Mouse (Mus musculus): ENCODE data around the gene Otub1. TPM values are rescaled to one million over a fixed set of nuclear protein-coding genes. Genes with fewer than 3 reads are reported as not detected.

Gene Otub1
- total and polyA plus RNA-seq, 3 experiments = 103 to 285 (median 194) TPM

GRCm38 (mm10) chr19:7224253-7224652, 18.1 kb upstream of the Otub1 start:
- H3K27ac ChIP-seq (ENCODE audit: control insufficient read depth, low read depth, low read length) = no peak overlapping the region
- TF ChIP-seq MYB (IDR thresholded peaks at IDR 0.05; ENCODE audit: low read depth, low read length) (no peak), GABPA (IDR thresholded peaks at IDR 0.05; ENCODE audit: low read depth, low read length) (no peak), POLR2AphosphoS5 (IDR thresholded peaks at IDR 0.05; ENCODE audit: borderline replicate concordance, low read depth, low read length) (no peak; the same call in 1 of the 2 replicates), ZKSCAN1 (IDR thresholded peaks at IDR 0.05; ENCODE audit: low read depth, low read length) (no peak), POLR2A (IDR thresholded peaks at IDR 0.05; ENCODE audit: control insufficient read depth in 1 of 2, insufficient read depth in 1 of 2, low read depth in 1 of 2, low read length in 2 of 2, poor library complexity in 1 of 2) (peak in 1 of 2 experiments; percentile 9; a peak in 1 of 4 replicates)
- peaks cover 0 to 2% of the 10 kb centered on the region in 2 experiments; a peak in 1 of 4 replicates for H3K36me3 ChIP-seq (ENCODE audit: control insufficient read depth in 1 of 2, insufficient read depth in 2 of 2, low read length in 2 of 2)
- no peak for DNase-seq (ENCODE audit: low read depth, low spot score)
- H3K9ac ChIP-seq (ENCODE audit: control insufficient read depth, low read depth, low read length, poor library complexity, severe bottlenecking) = no peak overlapping the region
- no peaks in the 10 kb centered on the region for H3K27me3 ChIP-seq (ENCODE audit: control insufficient read depth in 1 of 2, insufficient read depth in 2 of 2, low read length in 2 of 2)
- H3K4me1 ChIP-seq (ENCODE audit: control insufficient read depth in 1 of 2, insufficient read depth in 2 of 2, low read length in 2 of 2) = no peaks in the 10 kb centered on the region
- no peak overlapping the region for H3K4me3 ChIP-seq (ENCODE audit: control insufficient read depth in 1 of 2, insufficient read depth in 1 of 2, low read depth in 2 of 2, low read length in 2 of 2)
- no peaks in the 10 kb centered on the region for H3K79me2 ChIP-seq (ENCODE audit: control insufficient read depth, insufficient read depth, low read length, poor library complexity)
- no peaks in the 10 kb centered on the region for H3K9me3 ChIP-seq (replicated peaks; ENCODE audit: insufficient read depth, low read length)

- peaks cover 0 to 2% of the 10 kb centered on the region in 2 experiments; a peak in 1 of 4 replicates for H3K36me3 ChIP-seq (ENCODE audit: control insufficient read depth in 1 of 2, insufficient read depth in 2 of 2, low read length in 2 of 2)
- TF ChIP-seq SIN3A (IDR thresholded peaks at IDR 0.05; ENCODE audit: low read length) = no peak
- peak; percentile 8; the same call in 1 of the 2 replicates for TF ChIP-seq SMC3 (IDR thresholded peaks at IDR 0.05; ENCODE audit: low read depth, low read length)
- H3K9me3 ChIP-seq (replicated peaks; ENCODE audit: insufficient read depth, low read length) = no peaks in the 10 kb centered on the region
These were observed 17.4 kb upstream of the Otub1 start for GRCm38 (mm10) chr19:7223488-7223887.

GRCm38 (mm10) chr19:7222196-7222595, 16.1 kb upstream of the Otub1 start:
- Histone ChIP-seq H3K79me2 (ENCODE audit: control insufficient read depth, insufficient read depth, low read length, poor library complexity) (peaks cover 2% of the 10 kb centered on the region), H3K36me3 (ENCODE audit: control insufficient read depth in 1 of 2, insufficient read depth in 2 of 2, low read length in 2 of 2) (peaks cover 0 to 2% of the 10 kb centered on the region in 2 experiments; a peak in 1 of 4 replicates), H3K27me3 (ENCODE audit: control insufficient read depth in 1 of 2, insufficient read depth in 2 of 2, low read length in 2 of 2) (no peaks in the 10 kb centered on the region), H3K9me3 (replicated peaks; ENCODE audit: insufficient read depth, low read length) (no peaks in the 10 kb centered on the region), H3K4me3 (ENCODE audit: control insufficient read depth in 1 of 2, insufficient read depth in 1 of 2, low read depth in 2 of 2, low read length in 2 of 2) (no peak overlapping the region), H3K4me1 (ENCODE audit: control insufficient read depth in 1 of 2, insufficient read depth in 2 of 2, low read length in 2 of 2) (0 out of 4 replicates have a peak, but pooled peaks cover 0 to 6% of the 10 kb centered on the region in 2 experiments), H3K9ac (ENCODE audit: control insufficient read depth, low read depth, low read length, poor library complexity, severe bottlenecking) (no peak overlapping the region), H3K27ac (ENCODE audit: control insufficient read depth, low read depth, low read length) (no peak overlapping the region)
- TF ChIP-seq CHD1 (IDR thresholded peaks at IDR 0.05; ENCODE audit: low read depth, low read length) (no peak), MEF2A (IDR thresholded peaks at IDR 0.05; ENCODE audit: extremely low read depth, insufficient replicate concordance, low read depth, low read length, poor library complexity, severe bottlenecking) (no peak)
- no peak for DNase-seq (ENCODE audit: low read depth, low spot score)

More at GRCm38 (mm10) chr19:7223488-7223887, 17.4 kb upstream of the Otub1 start:
- H3K27ac ChIP-seq (ENCODE audit: control insufficient read depth, low read depth, low read length) = no peak overlapping the region
- no peaks in the 10 kb centered on the region for H3K79me2 ChIP-seq (ENCODE audit: control insufficient read depth, insufficient read depth, low read length, poor library complexity)
- H3K4me1 ChIP-seq (ENCODE audit: control insufficient read depth in 1 of 2, insufficient read depth in 2 of 2, low read length in 2 of 2) = 0 out of 4 replicates have a peak, but pooled peaks cover 0 to 5% of the 10 kb centered on the region in 2 experiments
- H3K27me3 ChIP-seq (ENCODE audit: control insufficient read depth in 1 of 2, insufficient read depth in 2 of 2, low read length in 2 of 2) = no peaks in the 10 kb centered on the region
- DNase-seq (ENCODE audit: low read depth, low spot score) = no peak
- H3K9ac ChIP-seq (ENCODE audit: control insufficient read depth, low read depth, low read length, poor library complexity, severe bottlenecking) = no peak overlapping the region
- no peak overlapping the region for H3K4me3 ChIP-seq (ENCODE audit: control insufficient read depth in 1 of 2, insufficient read depth in 1 of 2, low read depth in 2 of 2, low read length in 2 of 2)
